Mouse (Mus musculus) lung, embryonic 14.5 days (tissue): ENCODE results near the gene Fadd. TPM values are rescaled to one million over a fixed set of nuclear protein-coding genes. Genes with fewer than 3 reads are reported as not detected.
A peak's percentile ranks its signal among the peaks of the same experiment; 100 is the strongest.

Experiments
- ATAC-seq: fragments of 200-750 bp; cut with Nextera tagmentation; 2 replicates; pipeline ENCODE4 v1.8.0; 2017; ENCODE audit warnings: mild to moderate bottlenecking, moderate TSS enrichment, moderate library complexity; ENCODE audit not compliant: insufficient read depth
- DNase-seq: peaks from one replicate; pipeline ENCODE4 v3.0.0-alpha.2; 2015
- H3K27ac ChIP-seq: fragments of 300-500 bp; sonication (generic); 2 replicates; pipeline ENCODE4 v1.5.1; 2014; ENCODE audit warnings: low read depth, mild to moderate bottlenecking, moderate library complexity
- H3K27me3 ChIP-seq: fragments of 300-500 bp; sonication (generic); 2 replicates; pipeline ENCODE4 v1.6.1; 2014; ENCODE audit warnings: low read length, control low read depth; ENCODE audit not compliant: insufficient read depth
- H3K36me3 ChIP-seq: fragments of 300-500 bp; sonication (generic); 2 replicates; pipeline ENCODE4 v1.6.1; 2014; ENCODE audit warnings: control low read depth; ENCODE audit not compliant: insufficient read depth
- H3K4me1 ChIP-seq: fragments of 300-500 bp; sonication (generic); 2 replicates; pipeline ENCODE4 v1.6.1; 2014; ENCODE audit warnings: antibody characterized with exemption, control low read depth; ENCODE audit not compliant: insufficient read depth
- H3K4me2 ChIP-seq: fragments of 300-500 bp; sonication (generic); 2 replicates; pipeline ENCODE4 v1.6.1; 2014; ENCODE audit warnings: mild to moderate bottlenecking
- H3K4me3 ChIP-seq: fragments of 300-500 bp; sonication (generic); 2 replicates; pipeline ENCODE4 v1.5.1; 2014; ENCODE audit warnings: low read depth, low read length
- H3K9ac ChIP-seq: fragments of 300-500 bp; sonication (generic); 2 replicates; pipeline ENCODE4 v1.6.1; 2014
- H3K9me3 ChIP-seq: fragments of 300-500 bp; sonication (generic); 2 replicates; pipeline ENCODE4 v1.6.1; 2016; ENCODE audit warnings: low read depth, low read length, control low read depth
- CTCF ChIP-seq: IDR thresholded peaks from 2 replicates; pipeline ENCODE4 v1.5.1; 2016; ENCODE audit warnings: antibody characterized with exemption, low read depth
- WGBS: fragments of 180-500 bp; shearing (Covaris S2); extraction: QIAGEN DNeasy Blood & Tissue Kit; methylation state at CpG from one replicate; pipeline ENCODE4 v1.1.7; 2014; 5-methylcytosine and 5-hydroxymethylcytosine counted together
- polyA plus RNA-seq: library from polyadenylated mRNA; unstranded; fragments of >200 nt; fragmentation: Nextera tagmentation; extraction: Ambion mirVana; gene quantifications from 2 replicates; pipeline ENCODE4 v1.2.1, GENCODE M21; 2014

The Fadd gene
- polyA plus RNA-seq, 1 experiment from 2014 or later = 12.8 TPM

DNA sequence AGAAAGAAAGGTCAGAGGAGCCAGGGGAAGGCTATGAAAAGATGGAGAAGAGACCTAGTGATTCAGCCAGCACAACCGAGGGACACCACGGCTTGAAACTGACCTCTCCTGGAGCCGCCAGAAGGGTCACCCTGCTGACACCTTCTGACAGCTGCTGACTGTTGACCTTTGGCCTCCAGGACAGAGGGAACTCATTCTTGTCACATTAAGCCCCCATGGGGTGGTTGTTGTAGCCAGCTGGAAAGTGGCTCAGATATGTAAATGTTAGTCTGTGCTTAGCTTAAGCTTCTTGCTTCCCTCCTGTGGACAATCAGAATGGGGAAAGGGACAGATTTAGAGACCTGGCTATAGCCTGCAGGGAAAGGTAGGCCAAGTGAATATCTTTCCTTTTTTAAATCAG, 20.2 kb downstream of the Fadd start:
- no peak for DNase-seq
- H3K27me3 ChIP-seq = no peaks in the 10 kb centered on the region
- H3K36me3 ChIP-seq = no peaks in the 10 kb centered on the region
- no peak overlapping the region for H3K9ac ChIP-seq
- no peak overlapping the region for H3K27ac ChIP-seq
- no peak for ATAC-seq
- H3K4me3 ChIP-seq = no peak overlapping the region
- no peak for TF ChIP-seq CTCF
- 3% methylated on average over 3 of the region's 3 CpGs for WGBS
- H3K9me3 ChIP-seq = no peaks in the 10 kb centered on the region
- H3K4me1 ChIP-seq = no peaks in the 10 kb centered on the region
- H3K4me2 ChIP-seq = no peak overlapping the region

DNA sequence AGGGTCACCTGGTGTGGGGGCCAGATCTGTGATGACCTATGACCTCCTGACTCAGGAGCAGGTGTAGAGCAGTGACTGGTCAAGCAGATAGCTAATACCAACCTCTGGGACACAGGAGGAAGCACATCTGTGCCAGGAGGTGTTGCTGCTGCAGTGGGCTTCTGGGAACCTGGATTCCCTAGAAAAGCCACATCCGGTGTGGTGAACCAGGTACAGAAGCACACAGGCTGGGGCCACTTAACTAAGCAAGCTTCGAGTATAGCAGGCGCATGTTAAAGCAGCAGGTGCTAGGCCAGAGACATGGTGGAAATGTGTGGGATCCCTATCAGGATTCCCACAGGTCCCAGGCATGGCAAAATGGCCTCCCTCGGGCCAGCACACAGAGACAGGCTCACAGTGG, 21.7 kb downstream of the Fadd start:
- ATAC-seq (no peak), DNase-seq (no peak)
- WGBS = 80% methylated on average over 4 of the region's 4 CpGs
- Histone ChIP-seq H3K36me3 (no peaks in the 10 kb centered on the region), H3K9ac (no peak overlapping the region), H3K27me3 (no peaks in the 10 kb centered on the region), H3K27ac (no peak overlapping the region), H3K4me1 (no peaks in the 10 kb centered on the region), H3K4me3 (no peak overlapping the region), H3K9me3 (no peaks in the 10 kb centered on the region), H3K4me2 (no peak overlapping the region)
- no peak for TF ChIP-seq CTCF

DNA sequence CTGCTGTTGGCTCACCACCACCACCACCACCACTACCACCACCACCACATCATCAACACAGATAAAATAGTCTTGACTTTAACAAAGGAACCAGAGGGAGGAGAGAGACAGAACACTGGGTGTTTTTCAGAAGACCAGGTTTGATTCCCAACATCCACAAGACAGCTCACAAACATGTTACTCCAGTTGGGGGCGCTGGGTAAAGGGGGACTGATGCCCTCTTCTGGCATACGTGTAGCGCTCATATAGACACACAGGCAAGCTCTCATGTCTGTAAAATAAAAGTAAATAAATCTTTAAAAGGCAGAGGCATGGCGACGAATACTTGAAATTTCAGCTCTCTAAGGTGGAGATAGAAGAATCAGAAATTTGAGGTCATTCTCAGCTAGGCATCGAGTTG, 23.7 kb downstream of the Fadd start:
- TF ChIP-seq CTCF = no peak
- 45% methylated on average over 6 of the region's 6 CpGs for WGBS

DNA sequence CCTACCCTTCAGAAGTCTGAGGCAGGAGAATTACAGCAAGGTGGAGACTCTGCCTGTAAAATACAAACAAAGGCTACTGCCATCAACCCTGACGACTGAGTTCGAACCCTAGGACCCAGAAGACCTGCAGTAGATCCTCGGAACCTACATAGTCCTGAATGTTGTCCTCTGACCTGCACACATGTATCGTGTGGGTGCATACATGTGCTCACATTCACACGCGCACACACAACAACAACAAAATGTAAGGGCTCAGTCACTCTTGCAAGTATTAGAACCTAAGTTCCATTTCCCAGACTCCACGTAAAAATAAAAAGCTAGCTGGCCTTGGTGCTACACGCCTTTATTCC, 28.2 kb downstream of the Fadd start:
- WGBS = 21% methylated on average over 8 of the region's 8 CpGs
- peak overlapping the region; percentile 6; the same call in 1 of the 2 replicates for H3K27ac ChIP-seq
- ATAC-seq = no peak; the same call in 1 of the 2 replicates
- H3K36me3 ChIP-seq = peaks cover 29% of the 10 kb centered on the region
- DNase-seq = no peak
- peak overlapping the region; percentile 82 for H3K4me2 ChIP-seq
- no peaks in the 10 kb centered on the region for H3K9me3 ChIP-seq
- no peak for TF ChIP-seq CTCF
- H3K9ac ChIP-seq = peak overlapping the region; percentile 58
- peak overlapping the region; percentile 95 for H3K4me3 ChIP-seq
- no peaks in the 10 kb centered on the region for H3K27me3 ChIP-seq
- peaks cover 7% of the 10 kb centered on the region; the same call in 1 of the 2 replicates for H3K4me1 ChIP-seq

More for the DNA sequence above, 23.7 kb downstream of the Fadd start:
- no peak for DNase-seq
- H3K9ac ChIP-seq = no peak overlapping the region
- ATAC-seq = no peak
- H3K36me3 ChIP-seq = no peaks in the 10 kb centered on the region
- no peaks in the 10 kb centered on the region for H3K9me3 ChIP-seq
- H3K4me2 ChIP-seq = no peak overlapping the region
- no peaks in the 10 kb centered on the region for H3K4me1 ChIP-seq
- no peaks in the 10 kb centered on the region for H3K27me3 ChIP-seq
- H3K27ac ChIP-seq = no peak overlapping the region
- no peak overlapping the region for H3K4me3 ChIP-seq

DNA sequence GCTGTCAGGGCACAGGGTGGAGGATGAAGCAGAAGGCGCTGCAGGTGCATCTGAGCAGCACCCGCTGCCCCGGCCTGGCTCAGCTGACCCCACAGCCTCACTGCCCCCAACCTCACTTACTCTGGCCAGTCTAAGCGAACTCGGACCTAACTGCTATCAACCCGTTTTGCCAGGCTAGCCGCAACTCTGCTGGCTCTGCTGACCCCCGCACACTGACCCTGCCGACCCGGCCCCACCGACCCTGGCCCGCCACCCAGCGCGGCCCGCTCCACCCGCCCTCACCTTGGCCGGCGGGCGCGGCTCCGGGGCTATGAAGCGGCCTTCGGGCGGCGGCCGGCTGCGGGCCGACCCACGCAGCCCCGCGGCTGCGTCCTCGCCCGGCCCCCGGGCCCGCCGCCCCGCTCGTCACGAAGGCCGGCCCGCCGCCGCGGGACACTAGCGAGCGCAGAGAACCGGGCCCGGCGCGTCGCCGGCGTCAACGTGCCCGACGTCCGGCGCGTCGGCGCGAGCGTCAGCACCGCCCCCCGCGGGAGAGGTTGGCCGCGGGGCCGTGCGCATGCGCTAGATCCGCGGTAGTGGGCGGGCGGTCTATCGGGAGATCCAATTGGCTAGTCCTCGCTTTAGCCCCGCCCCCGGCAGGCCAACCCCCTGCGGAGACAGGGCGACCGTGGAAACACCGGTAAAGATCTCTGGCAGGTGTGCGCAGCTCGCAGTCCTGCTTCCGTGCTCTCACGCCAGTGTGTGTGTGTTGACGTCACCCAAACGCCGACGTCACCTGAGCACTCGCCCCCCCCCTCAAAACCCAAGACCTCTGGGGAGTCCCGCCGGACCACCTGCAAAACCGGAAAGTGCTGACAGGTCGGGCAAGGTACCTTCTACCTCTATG, 28.8 kb downstream of the Fadd start, which contains the start of gene Ppfia1:
Gene Ppfia1 (minus strand): TSS at position 493 of the 886 bp plus-strand sequence.
- Histone ChIP-seq H3K27me3 (no peaks in the 10 kb centered on the region), H3K36me3 (peaks cover 32% of the 10 kb centered on the region), H3K27ac (peak within 1 kb of the TSS; percentile 6; the same call in 1 of the 2 replicates), H3K4me1 (peaks cover 7% of the 10 kb centered on the region; the same call in 1 of the 2 replicates), H3K4me2 (peak within 1 kb of the TSS; percentile 82), H3K4me3 (peak within 1 kb of the TSS; percentile 95), H3K9me3 (no peaks in the 10 kb centered on the region), H3K9ac (peak within 1 kb of the TSS; percentile 96)
- TF ChIP-seq CTCF = no peak
- DNase-seq (peak; percentile 99), ATAC-seq (peak; percentile 94)
- WGBS = 2% methylated on average over 96 of the region's 97 CpGs

DNA sequence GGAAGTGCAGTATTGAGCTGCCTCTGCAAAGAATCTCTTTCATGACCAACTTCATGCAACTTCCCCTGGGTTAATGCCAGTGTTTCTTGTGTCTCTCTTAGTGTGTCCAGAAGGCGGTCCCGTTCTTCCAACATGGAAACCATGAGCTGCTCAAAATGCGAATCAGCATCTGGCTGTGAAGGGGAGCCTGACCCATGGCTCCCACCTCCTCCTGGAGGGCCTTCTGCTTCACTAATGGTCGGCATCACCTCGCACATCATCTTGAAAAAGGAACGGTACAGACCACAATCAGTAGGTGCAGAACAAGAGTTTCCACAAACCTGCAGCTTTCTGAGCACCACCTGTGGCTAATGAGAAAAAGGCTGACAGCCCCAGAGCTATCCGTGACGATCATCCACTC, 30.0 kb downstream of the Fadd start:
- WGBS = 82% methylated on average over 8 of the region's 8 CpGs
- H3K4me2 ChIP-seq = peak overlapping the region; percentile 82
- no peaks in the 10 kb centered on the region for H3K27me3 ChIP-seq
- ATAC-seq (no peak), DNase-seq (no peak)
- no peak overlapping the region for H3K27ac ChIP-seq
- TF ChIP-seq CTCF = no peak
- H3K4me3 ChIP-seq = peak overlapping the region; percentile 95
- H3K9me3 ChIP-seq = no peaks in the 10 kb centered on the region
- peaks cover 7% of the 10 kb centered on the region; the same call in 1 of the 2 replicates for H3K4me1 ChIP-seq
- peaks cover 38% of the 10 kb centered on the region for H3K36me3 ChIP-seq
- H3K9ac ChIP-seq = peak overlapping the region; percentile 96

DNA sequence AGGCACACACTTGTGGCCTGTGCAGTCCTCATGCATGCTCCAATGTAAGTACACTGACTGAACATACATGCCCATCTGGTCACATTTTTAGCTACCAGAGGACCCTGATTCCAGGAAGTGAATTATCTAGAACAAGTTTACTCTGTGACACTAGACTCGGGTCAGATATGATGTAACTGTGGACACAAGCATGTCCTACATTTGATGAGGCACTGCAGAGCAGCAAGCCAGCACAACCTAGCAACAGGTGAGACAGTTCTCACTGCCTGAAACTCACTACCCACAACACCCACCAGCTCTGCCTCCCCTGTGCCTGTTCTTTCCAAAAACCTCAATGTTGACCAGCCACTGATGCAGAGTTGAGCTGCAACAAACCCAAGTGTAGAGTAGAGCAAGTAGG, 31.5 kb downstream of the Fadd start:
- Histone ChIP-seq H3K9ac (no peak overlapping the region), H3K4me1 (peaks cover 7% of the 10 kb centered on the region; the same call in 1 of the 2 replicates), H3K9me3 (no peaks in the 10 kb centered on the region), H3K36me3 (peaks cover 48% of the 10 kb centered on the region), H3K27me3 (no peaks in the 10 kb centered on the region), H3K4me2 (no peak overlapping the region), H3K27ac (no peak overlapping the region), H3K4me3 (no peak overlapping the region)
- 57% methylated on average over 1 of the region's 1 CpGs for WGBS
- TF ChIP-seq CTCF = no peak
- ATAC-seq = no peak
- no peak for DNase-seq
